Mouse (Mus musculus): ENCODE results near the gene Timd4. TPM values are rescaled to one million over a fixed set of nuclear protein-coding genes. Genes with fewer than 3 reads are reported as not detected.

Timd4 gene
- polyA plus RNA-seq, 1 experiment: not detected

DNA sequence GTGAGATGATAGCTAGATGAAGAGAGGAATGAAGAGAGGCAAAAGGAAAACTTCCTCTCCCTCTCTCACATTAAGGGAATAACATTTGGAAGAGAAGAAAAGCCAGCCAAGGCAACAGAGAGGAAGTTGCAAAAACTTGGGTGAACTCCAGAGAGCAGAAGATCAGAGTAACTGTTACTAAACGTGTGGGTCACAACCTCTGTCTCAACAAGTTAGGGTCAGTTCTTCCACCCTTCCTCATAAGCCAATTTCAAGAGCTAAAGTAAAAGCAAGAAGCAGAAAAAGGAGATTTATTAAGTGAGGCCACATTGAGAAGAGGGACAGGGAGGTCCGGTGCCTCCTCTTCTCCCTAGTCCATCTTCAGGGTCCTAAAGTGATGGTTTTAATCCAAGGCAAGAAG is 19.7 kb downstream of the Timd4 start:
- H3K27ac ChIP-seq (ENCODE audit: insufficient read depth, low read length): no peak overlapping the region
- no peaks in the 10 kb centered on the region for H3K27me3 ChIP-seq (ENCODE audit: control insufficient read depth, insufficient read depth, low read length, poor library complexity, severe bottlenecking)
- H3K4me3 ChIP-seq (ENCODE audit: low read depth, low read length): no peak overlapping the region
- no peak overlapping the region for H3K9ac ChIP-seq (ENCODE audit: low read depth, poor library complexity, severe bottlenecking)
- no peak for TF ChIP-seq EP300 (IDR thresholded peaks at IDR 0.05; ENCODE audit: insufficient read depth, low read depth, low read length)
- no peak for TF ChIP-seq POLR2A (IDR thresholded peaks at IDR 0.05; ENCODE audit: insufficient read depth, low read length)
- no peak for TF ChIP-seq CTCF (IDR thresholded peaks at IDR 0.05; ENCODE audit: low read depth, low read length)
- H3K9me3 ChIP-seq (replicated peaks; ENCODE audit: control insufficient read depth, insufficient read depth, low read length, poor library complexity, severe bottlenecking): no peaks in the 10 kb centered on the region
- H3K4me1 ChIP-seq (ENCODE audit: control insufficient read depth, insufficient read depth, low read length): no peaks in the 10 kb centered on the region
- H3K36me3 ChIP-seq (ENCODE audit: control insufficient read depth, insufficient read depth, low read length, poor library complexity, severe bottlenecking): no peaks in the 10 kb centered on the region

DNA sequence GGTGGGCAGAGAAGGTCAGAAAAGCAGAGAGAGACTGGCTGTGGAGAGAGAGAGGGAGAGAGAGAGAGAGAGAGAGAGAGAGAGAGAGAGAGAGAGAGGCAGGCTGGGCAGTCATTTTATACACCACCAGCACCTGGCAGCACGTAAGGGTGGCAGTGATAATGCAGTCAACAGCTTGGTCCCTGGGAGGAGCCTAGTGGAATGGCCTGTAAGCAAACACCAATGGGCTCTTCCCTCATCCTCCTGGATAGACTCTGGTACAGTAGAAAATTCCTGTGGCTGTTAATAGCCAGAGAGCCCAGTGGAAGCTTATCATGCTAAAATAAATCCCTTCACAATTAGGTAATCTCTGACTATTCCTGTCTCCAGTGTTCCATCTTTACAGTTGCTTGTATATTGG is 24.5 kb downstream of the Timd4 start:
- Histone ChIP-seq H3K9me3 (replicated peaks; ENCODE audit: control insufficient read depth, insufficient read depth, low read length, poor library complexity, severe bottlenecking) (no peaks in the 10 kb centered on the region), H3K27ac (ENCODE audit: insufficient read depth, low read length) (no peak overlapping the region), H3K9ac (ENCODE audit: low read depth, poor library complexity, severe bottlenecking) (no peak overlapping the region), H3K4me1 (ENCODE audit: control insufficient read depth, insufficient read depth, low read length) (no peaks in the 10 kb centered on the region), H3K4me3 (ENCODE audit: low read depth, low read length) (no peak overlapping the region), H3K36me3 (ENCODE audit: control insufficient read depth, insufficient read depth, low read length, poor library complexity, severe bottlenecking) (no peaks in the 10 kb centered on the region), H3K27me3 (ENCODE audit: control insufficient read depth, insufficient read depth, low read length, poor library complexity, severe bottlenecking) (no peaks in the 10 kb centered on the region)
- TF ChIP-seq CTCF (IDR thresholded peaks at IDR 0.05; ENCODE audit: low read depth, low read length): no peak
- TF ChIP-seq EP300 (IDR thresholded peaks at IDR 0.05; ENCODE audit: insufficient read depth, low read depth, low read length): no peak
- TF ChIP-seq POLR2A (IDR thresholded peaks at IDR 0.05; ENCODE audit: insufficient read depth, low read length): no peak

DNA sequence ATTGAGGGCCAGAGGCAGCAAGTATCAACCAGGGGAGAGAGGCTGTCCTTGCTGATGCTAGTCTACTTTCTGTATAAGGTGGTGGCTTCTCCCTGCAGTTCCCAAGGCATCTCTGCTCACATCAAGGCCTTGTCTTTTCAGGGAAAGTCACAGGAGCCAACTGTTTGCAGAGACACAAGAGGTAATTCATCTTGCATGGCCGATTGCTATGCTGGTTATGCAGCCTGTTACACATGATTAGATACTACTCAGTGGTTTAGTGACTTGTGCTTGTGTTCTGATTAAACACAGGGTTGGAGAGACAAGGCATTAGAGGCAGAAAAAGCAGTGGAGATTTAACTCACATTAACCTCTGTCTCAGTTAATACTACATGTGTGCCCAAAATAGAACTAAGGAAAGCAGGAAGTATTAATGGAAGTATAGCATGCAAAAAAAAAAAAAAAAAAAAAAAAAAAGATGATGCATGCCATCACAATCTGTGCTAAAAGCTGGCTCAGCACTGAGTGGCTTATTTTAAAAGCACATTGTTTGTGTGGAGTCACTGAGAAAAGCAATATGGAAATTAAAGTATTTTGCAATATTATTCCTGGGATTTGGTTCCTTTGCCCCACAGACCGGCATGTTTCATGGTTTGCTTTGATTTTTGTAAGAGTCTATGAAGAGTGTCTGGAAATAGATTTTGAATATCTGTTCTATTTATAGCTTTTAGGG is 31.6 kb downstream of the Timd4 start:
- H3K27me3 ChIP-seq (ENCODE audit: control insufficient read depth, insufficient read depth, low read length, poor library complexity, severe bottlenecking): no peaks in the 10 kb centered on the region
- H3K4me3 ChIP-seq (ENCODE audit: low read depth, low read length): no peak overlapping the region
- peaks cover 1% of the 10 kb centered on the region for H3K4me1 ChIP-seq (ENCODE audit: control insufficient read depth, insufficient read depth, low read length)
- H3K9ac ChIP-seq (ENCODE audit: low read depth, poor library complexity, severe bottlenecking): no peak overlapping the region
- H3K36me3 ChIP-seq (ENCODE audit: control insufficient read depth, insufficient read depth, low read length, poor library complexity, severe bottlenecking): no peaks in the 10 kb centered on the region
- H3K9me3 ChIP-seq (replicated peaks; ENCODE audit: control insufficient read depth, insufficient read depth, low read length, poor library complexity, severe bottlenecking): no peaks in the 10 kb centered on the region
- H3K27ac ChIP-seq (ENCODE audit: insufficient read depth, low read length): no peak overlapping the region
- TF ChIP-seq EP300 (IDR thresholded peaks at IDR 0.05; ENCODE audit: insufficient read depth, low read depth, low read length) (no peak), CTCF (IDR thresholded peaks at IDR 0.05; ENCODE audit: low read depth, low read length) (no peak), POLR2A (IDR thresholded peaks at IDR 0.05; ENCODE audit: insufficient read depth, low read length) (no peak)

DNA sequence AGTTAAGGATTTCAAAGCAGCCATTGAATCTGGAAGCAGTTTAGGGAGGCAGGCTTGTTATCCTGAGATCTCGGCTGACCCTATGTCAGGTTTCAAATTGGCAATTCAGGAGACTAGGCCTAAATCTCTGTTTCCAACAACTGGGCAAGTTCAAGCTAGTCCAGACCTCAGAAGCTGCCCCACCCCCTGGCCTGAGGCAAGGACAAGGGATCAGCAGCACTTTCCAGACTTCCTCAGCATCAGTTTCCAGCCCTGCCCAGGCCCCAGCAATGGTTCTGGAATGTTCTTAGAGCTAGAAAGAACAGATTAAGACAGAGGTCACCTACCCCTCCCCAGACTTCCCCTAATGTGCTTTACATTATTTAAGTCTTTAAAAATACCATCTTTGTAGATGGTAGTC is 36.1 kb downstream of the Timd4 start:
- H3K27ac ChIP-seq (ENCODE audit: insufficient read depth, low read length): peak overlapping the region; percentile 36
- H3K9ac ChIP-seq (ENCODE audit: low read depth, poor library complexity, severe bottlenecking): no peak overlapping the region
- TF ChIP-seq POLR2A (IDR thresholded peaks at IDR 0.05; ENCODE audit: insufficient read depth, low read length) (no peak), EP300 (IDR thresholded peaks at IDR 0.05; ENCODE audit: insufficient read depth, low read depth, low read length) (peak; percentile 82)
- no peaks in the 10 kb centered on the region for H3K36me3 ChIP-seq (ENCODE audit: control insufficient read depth, insufficient read depth, low read length, poor library complexity, severe bottlenecking)
- H3K4me3 ChIP-seq (ENCODE audit: low read depth, low read length): no peak overlapping the region
- no peaks in the 10 kb centered on the region for H3K27me3 ChIP-seq (ENCODE audit: control insufficient read depth, insufficient read depth, low read length, poor library complexity, severe bottlenecking)
- H3K4me1 ChIP-seq (ENCODE audit: control insufficient read depth, insufficient read depth, low read length): peaks cover 1% of the 10 kb centered on the region
- no peaks in the 10 kb centered on the region for H3K9me3 ChIP-seq (replicated peaks; ENCODE audit: control insufficient read depth, insufficient read depth, low read length, poor library complexity, severe bottlenecking)

DNA sequence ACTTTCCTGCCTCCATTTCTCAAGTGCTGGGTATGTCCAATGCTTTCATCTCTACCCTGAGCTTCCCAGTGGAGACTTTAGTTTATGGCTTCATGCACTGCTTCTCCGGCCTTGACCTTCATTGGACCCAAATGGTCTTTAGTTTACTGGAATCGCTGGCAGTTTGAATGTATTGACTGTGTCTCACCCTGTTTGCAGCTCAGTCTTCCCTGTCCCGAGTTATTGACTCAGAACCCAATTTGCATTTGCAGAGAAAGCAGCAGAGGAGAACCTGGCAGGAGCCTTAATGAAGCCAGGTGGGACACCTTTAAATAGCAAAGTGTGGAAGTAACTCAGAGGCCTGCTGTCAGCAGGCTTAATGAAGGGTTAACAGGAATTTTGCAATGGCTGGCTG is 37.2 kb downstream of the Timd4 start:
- Histone ChIP-seq H3K36me3 (ENCODE audit: control insufficient read depth, insufficient read depth, low read length, poor library complexity, severe bottlenecking) (no peaks in the 10 kb centered on the region), H3K4me1 (ENCODE audit: control insufficient read depth, insufficient read depth, low read length) (peaks cover 1% of the 10 kb centered on the region), H3K27me3 (ENCODE audit: control insufficient read depth, insufficient read depth, low read length, poor library complexity, severe bottlenecking) (no peaks in the 10 kb centered on the region), H3K9ac (ENCODE audit: low read depth, poor library complexity, severe bottlenecking) (no peak overlapping the region), H3K27ac (ENCODE audit: insufficient read depth, low read length) (peak overlapping the region; percentile 1; the same call in 1 of the 2 replicates), H3K9me3 (replicated peaks; ENCODE audit: control insufficient read depth, insufficient read depth, low read length, poor library complexity, severe bottlenecking) (no peaks in the 10 kb centered on the region), H3K4me3 (ENCODE audit: low read depth, low read length) (no peak overlapping the region)
- no peak for TF ChIP-seq POLR2A (IDR thresholded peaks at IDR 0.05; ENCODE audit: insufficient read depth, low read length)
- TF ChIP-seq CTCF (IDR thresholded peaks at IDR 0.05; ENCODE audit: low read depth, low read length): no peak
- no peak for TF ChIP-seq EP300 (IDR thresholded peaks at IDR 0.05; ENCODE audit: insufficient read depth, low read depth, low read length)

DNA sequence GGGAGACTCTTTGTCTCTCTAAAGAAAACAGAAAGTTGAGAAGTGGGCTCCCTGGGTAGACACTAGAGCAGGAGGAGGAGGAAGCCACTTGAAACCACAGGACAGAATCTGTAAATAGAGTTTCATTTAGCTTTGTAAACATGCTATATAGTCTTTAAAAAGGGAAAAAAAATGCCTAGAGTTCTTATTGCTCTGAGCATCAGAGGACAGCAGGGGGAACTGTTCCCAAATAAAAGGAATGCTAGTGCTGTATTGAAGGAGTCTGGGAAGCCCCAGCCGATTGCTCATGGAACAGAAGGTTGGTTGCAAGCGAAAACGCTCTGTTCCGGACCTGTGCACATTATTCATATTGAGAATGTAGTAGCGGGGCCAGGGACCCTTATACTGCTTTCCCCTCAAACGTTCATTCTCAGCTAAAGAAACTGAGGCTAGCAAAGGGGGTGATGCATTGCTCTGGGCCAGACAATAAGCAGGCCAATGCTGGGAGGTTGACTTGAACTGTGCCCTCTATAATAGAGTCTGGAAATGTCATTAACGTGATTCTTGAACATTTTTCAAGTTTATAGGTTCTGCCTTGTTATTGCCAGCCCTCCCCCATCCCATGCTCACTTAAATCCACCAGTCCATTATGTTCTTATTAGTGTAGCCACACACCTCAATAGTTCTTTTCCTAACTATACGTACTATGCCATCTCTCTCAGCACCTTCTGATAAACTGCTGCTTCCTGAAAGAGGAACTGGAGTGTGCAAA is 37.8 kb downstream of the Timd4 start:
- Histone ChIP-seq H3K36me3 (ENCODE audit: control insufficient read depth, insufficient read depth, low read length, poor library complexity, severe bottlenecking) (no peaks in the 10 kb centered on the region), H3K4me1 (ENCODE audit: control insufficient read depth, insufficient read depth, low read length) (peaks cover 1% of the 10 kb centered on the region), H3K27ac (ENCODE audit: insufficient read depth, low read length) (no peak overlapping the region; the same call in 1 of the 2 replicates)

More for the DNA sequence above, 37.8 kb downstream of the Timd4 start:
- Histone ChIP-seq H3K9me3 (replicated peaks; ENCODE audit: control insufficient read depth, insufficient read depth, low read length, poor library complexity, severe bottlenecking) (no peaks in the 10 kb centered on the region), H3K9ac (ENCODE audit: low read depth, poor library complexity, severe bottlenecking) (no peak overlapping the region), H3K27me3 (ENCODE audit: control insufficient read depth, insufficient read depth, low read length, poor library complexity, severe bottlenecking) (no peaks in the 10 kb centered on the region), H3K4me3 (ENCODE audit: low read depth, low read length) (no peak overlapping the region)
- TF ChIP-seq EP300 (IDR thresholded peaks at IDR 0.05; ENCODE audit: insufficient read depth, low read depth, low read length) (no peak), CTCF (IDR thresholded peaks at IDR 0.05; ENCODE audit: low read depth, low read length) (no peak), POLR2A (IDR thresholded peaks at IDR 0.05; ENCODE audit: insufficient read depth, low read length) (no peak)
